Mouse (Mus musculus) C2C12 (cell line): Measurements from ENCODE around the gene Sh3pxd2a. TPM values are rescaled to one million over a fixed set of nuclear protein-coding genes. Genes with fewer than 3 reads are reported as not detected.

Experiments used
- H3K27me3 ChIP-seq: one replicate; pipeline ENCODE4 v1.6.1; 2011; ENCODE audit not compliant: control insufficient read depth, insufficient read depth, insufficient read length
- H3K36me3 ChIP-seq: one replicate; pipeline ENCODE4 v1.6.1; 2011; ENCODE audit not compliant: control insufficient read depth, insufficient read depth
- H3K4me3 ChIP-seq: one replicate; pipeline ENCODE4 v1.5.1; 2011; ENCODE audit warnings: mild to moderate bottlenecking, control low read depth; ENCODE audit not compliant: poor library complexity, insufficient read depth, severe bottlenecking
- H3K79me2 ChIP-seq: one replicate; pipeline ENCODE4 v1.6.1; 2011; ENCODE audit not compliant: control insufficient read depth, insufficient read depth
- H3K79me3 ChIP-seq: one replicate; pipeline ENCODE4 v1.6.1; 2011; ENCODE audit warnings: low read depth, control low read depth
- H3ac ChIP-seq: one replicate; pipeline ENCODE3; 2011; ENCODE audit warnings: low read depth; ENCODE audit not compliant: control insufficient read depth, insufficient read length
- CEBPB ChIP-seq: IDR thresholded peaks from one replicate; pipeline ENCODE4 v1.6.1; 2011; ENCODE audit warnings: low read depth, mild to moderate bottlenecking, control low read depth, moderate library complexity
- CTCF ChIP-seq: IDR thresholded peaks from one replicate; pipeline ENCODE4 v1.5.1; 2011; ENCODE audit not compliant: control insufficient read depth, insufficient read depth, insufficient read length
- FOSL1 ChIP-seq: IDR thresholded peaks from one replicate; pipeline ENCODE4 v1.8.0; 2011; ENCODE audit warnings: mild to moderate bottlenecking, low read length; ENCODE audit not compliant: poor library complexity, insufficient read depth, severe bottlenecking
- MAX ChIP-seq: IDR thresholded peaks from one replicate; pipeline ENCODE4 v1.6.1; 2011; ENCODE audit warnings: mild to moderate bottlenecking, control low read depth
- MYOD1 ChIP-seq: IDR thresholded peaks from one replicate; pipeline ENCODE4 v1.6.1; 2011; ENCODE audit warnings: low read depth; ENCODE audit not compliant: control insufficient read depth, insufficient read length
- MYOG ChIP-seq: IDR thresholded peaks from one replicate; pipeline ENCODE4 v1.6.1; 2011; ENCODE audit not compliant: control insufficient read depth, insufficient read length; ENCODE audit errors: extremely low read depth
- USF1 ChIP-seq: IDR thresholded peaks from one replicate; pipeline ENCODE4 v1.6.1; 2011; ENCODE audit warnings: low read depth, mild to moderate bottlenecking, control low read depth, moderate library complexity
- polyA plus RNA-seq: library from polyadenylated mRNA; unstranded; fragments of >200 nt; fragmentation: generic; extraction: Trizol; gene quantifications from one replicate; pipeline ENCODE4 v1.2.1, GENCODE M21; 2012; ENCODE audit warnings: missing spikeins

Sh3pxd2a gene
- polyA plus RNA-seq, 1 experiment: 22.2 TPM

DNA sequence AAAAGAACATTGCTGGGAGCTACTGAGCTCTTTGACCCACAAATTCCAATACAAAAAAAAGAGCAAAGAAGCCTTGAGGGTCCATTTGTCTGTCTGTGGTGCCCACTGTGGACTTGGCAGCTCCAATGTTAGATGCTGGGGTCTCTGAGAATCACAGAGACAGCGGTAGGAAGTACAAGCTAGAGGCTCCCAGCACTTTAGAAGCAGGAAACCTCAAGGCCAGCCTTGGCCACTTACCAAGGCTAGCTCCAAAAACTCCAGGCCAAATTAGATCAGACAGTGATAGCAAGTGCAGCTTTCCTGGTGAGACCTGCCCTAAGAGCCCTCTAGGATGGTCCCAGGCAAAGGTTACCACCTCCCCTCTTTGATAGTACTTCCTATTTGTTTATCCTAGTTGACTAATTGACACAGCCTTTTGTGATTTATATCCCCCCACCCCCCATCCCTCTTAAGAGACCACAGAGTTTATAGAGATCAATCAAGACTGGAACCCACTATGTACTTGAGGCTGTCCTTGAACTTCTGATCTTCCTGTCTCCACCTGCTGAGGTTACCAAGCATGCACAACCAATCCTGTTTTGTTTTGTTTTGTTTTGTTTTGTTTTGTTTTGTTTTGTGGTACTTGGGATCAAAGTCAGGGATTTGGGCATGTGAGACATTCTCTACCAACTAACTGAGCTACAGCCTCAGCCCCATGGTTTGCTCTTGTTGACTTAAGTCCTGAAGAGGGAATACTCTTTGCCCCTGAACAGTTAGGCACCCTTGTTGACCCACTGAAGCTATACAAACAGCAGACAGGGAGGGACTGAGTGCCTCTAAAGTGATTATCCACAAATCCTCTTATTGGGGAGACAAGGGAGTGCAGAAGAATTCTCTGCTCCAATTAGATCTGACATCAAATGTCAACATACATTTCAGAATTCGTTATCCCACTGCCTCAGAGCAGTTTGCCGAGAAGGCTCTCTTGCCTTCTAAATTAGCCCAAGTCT is 60.5 kb downstream of the Sh3pxd2a start:
- Histone ChIP-seq H3K27me3 (no peaks in the 10 kb centered on the region), H3K4me3 (no peak overlapping the region), H3ac (no peak overlapping the region), H3K79me2 (no peaks in the 10 kb centered on the region), H3K79me3 (no peaks in the 10 kb centered on the region), H3K36me3 (no peaks in the 10 kb centered on the region)
- no peak for TF ChIP-seq MYOG
- no peak for TF ChIP-seq MAX
- no peak for TF ChIP-seq MYOD1
- no peak for TF ChIP-seq FOSL1
- TF ChIP-seq CTCF: no peak
- no peak for TF ChIP-seq CEBPB

GRCm38 (mm10) chr19:47402976-47403375 is 61.2 kb downstream of the Sh3pxd2a start:
- H3K27me3 ChIP-seq: no peaks in the 10 kb centered on the region
- H3K36me3 ChIP-seq: no peaks in the 10 kb centered on the region
- no peak overlapping the region for H3K4me3 ChIP-seq
- no peaks in the 10 kb centered on the region for H3K79me3 ChIP-seq
- no peak overlapping the region for H3ac ChIP-seq
- TF ChIP-seq MYOD1: no peak
- TF ChIP-seq MYOG: no peak
- TF ChIP-seq USF1: no peak
- TF ChIP-seq MAX: no peak
- TF ChIP-seq FOSL1: no peak
- TF ChIP-seq CEBPB: no peak
- TF ChIP-seq CTCF: no peak
- no peaks in the 10 kb centered on the region for H3K79me2 ChIP-seq

DNA sequence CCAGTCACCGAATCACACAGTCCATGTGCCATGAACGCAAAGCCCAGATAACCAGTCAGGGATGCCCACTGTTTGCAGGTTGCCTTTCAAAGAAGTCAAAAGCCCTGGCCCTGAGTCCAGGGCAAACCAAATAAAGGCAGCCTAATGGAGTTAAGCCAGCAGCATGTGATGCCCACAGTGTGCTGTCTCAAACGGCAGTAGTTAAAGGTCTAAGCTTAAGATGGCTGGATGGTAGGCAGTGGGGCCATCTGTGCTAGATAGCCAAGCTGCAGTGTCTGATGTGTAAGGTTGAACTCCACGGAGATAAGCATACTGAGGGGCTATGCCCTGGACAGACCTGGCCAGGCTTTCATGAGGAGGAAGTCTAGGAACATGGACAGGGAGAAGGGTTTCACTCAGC is 61.7 kb downstream of the Sh3pxd2a start:
- no peak overlapping the region for H3ac ChIP-seq
- H3K79me3 ChIP-seq: no peaks in the 10 kb centered on the region
- no peaks in the 10 kb centered on the region for H3K79me2 ChIP-seq
- no peak overlapping the region for H3K4me3 ChIP-seq
- H3K36me3 ChIP-seq: no peaks in the 10 kb centered on the region
- TF ChIP-seq CEBPB (no peak), CTCF (no peak), USF1 (no peak), MAX (no peak), FOSL1 (no peak), MYOG (no peak), MYOD1 (no peak)
- no peaks in the 10 kb centered on the region for H3K27me3 ChIP-seq

DNA sequence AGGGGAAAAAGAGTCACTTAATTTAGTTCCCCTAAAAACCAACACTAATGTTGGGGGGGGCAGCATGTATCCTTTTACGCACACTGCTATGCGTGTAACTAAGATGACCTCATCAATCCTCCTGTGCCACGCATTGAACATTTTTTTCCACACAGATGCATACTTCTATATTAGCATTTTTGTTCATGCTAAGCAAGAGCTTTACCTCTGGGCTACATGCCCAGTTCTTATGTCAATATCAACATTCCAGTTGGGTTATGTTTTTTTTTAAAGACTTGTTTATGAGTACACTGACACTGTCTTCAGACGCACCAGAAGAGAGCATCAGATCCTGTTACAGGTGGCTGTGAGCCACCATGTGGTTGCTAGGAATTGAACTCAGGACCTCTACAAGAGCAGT is 64.5 kb downstream of the Sh3pxd2a start:
- Histone ChIP-seq H3K27me3 (no peaks in the 10 kb centered on the region), H3ac (no peak overlapping the region), H3K4me3 (no peak overlapping the region), H3K79me2 (no peaks in the 10 kb centered on the region), H3K79me3 (no peaks in the 10 kb centered on the region), H3K36me3 (no peaks in the 10 kb centered on the region)
- TF ChIP-seq CTCF: no peak
- no peak for TF ChIP-seq CEBPB
- TF ChIP-seq MYOG: no peak
- no peak for TF ChIP-seq FOSL1
- no peak for TF ChIP-seq USF1
- TF ChIP-seq MYOD1: no peak
- no peak for TF ChIP-seq MAX

- Histone ChIP-seq H3K4me3 (no peak overlapping the region), H3K27me3 (no peaks in the 10 kb centered on the region), H3ac (no peak overlapping the region), H3K79me3 (no peaks in the 10 kb centered on the region), H3K36me3 (no peaks in the 10 kb centered on the region), H3K79me2 (no peaks in the 10 kb centered on the region)
- no peak for TF ChIP-seq CTCF
- no peak for TF ChIP-seq MYOD1
- no peak for TF ChIP-seq MAX
- no peak for TF ChIP-seq CEBPB
- TF ChIP-seq USF1: no peak
- TF ChIP-seq MYOG: no peak
- no peak for TF ChIP-seq FOSL1
Observed at GRCm38 (mm10) chr19:47399029-47399428, 65.2 kb downstream of the Sh3pxd2a start.
